Mouse (Mus musculus): ENCODE data around the gene Lrch2. TPM values are rescaled to one million over a fixed set of nuclear protein-coding genes. Genes with fewer than 3 reads are reported as not detected.

Gene Lrch2
- polyA plus RNA-seq, 1 experiment from 2014 or later, result 1.9 TPM

GRCm38 (mm10) chrX:147443386-147443785 is 110.5 kb downstream of the Lrch2 start:
- ATAC-seq (replicated peaks; ENCODE audit: extremely low read depth, insufficient read depth, low FRiP score), result no peak
- WGBS, result 83% methylated on average over 4 of the region's 4 CpGs
- Histone ChIP-seq H3K36me3 (ENCODE audit: control insufficient read depth, insufficient read depth) (no peaks in the 10 kb centered on the region), H3K27me3 (ENCODE audit: control insufficient read depth, insufficient read depth, low read length) (no peaks in the 10 kb centered on the region), H3K9ac (ENCODE audit: low read length) (no peak overlapping the region), H3K27ac (ENCODE audit: low read length) (no peak overlapping the region), H3K9me3 (replicated peaks; ENCODE audit: control insufficient read depth, low read length) (no peaks in the 10 kb centered on the region), H3K4me3 (ENCODE audit: low read length) (no peak overlapping the region), H3K4me1 (ENCODE audit: control insufficient read depth, insufficient read depth, low read length) (no peaks in the 10 kb centered on the region), H3K4me2 (ENCODE audit: low read depth, low read length) (no peak overlapping the region)

- no peak for ATAC-seq (replicated peaks; ENCODE audit: extremely low read depth, insufficient read depth, low FRiP score)
- no peak overlapping the region for H3K4me2 ChIP-seq (ENCODE audit: low read depth, low read length)
- no peak overlapping the region for H3K27ac ChIP-seq (ENCODE audit: low read length)
- no peaks in the 10 kb centered on the region for H3K4me1 ChIP-seq (ENCODE audit: control insufficient read depth, insufficient read depth, low read length)
- H3K4me3 ChIP-seq (ENCODE audit: low read length), result no peak overlapping the region
- H3K27me3 ChIP-seq (ENCODE audit: control insufficient read depth, insufficient read depth, low read length), result no peaks in the 10 kb centered on the region
- H3K9ac ChIP-seq (ENCODE audit: low read length), result no peak overlapping the region
- 62% methylated on average over 2 of the region's 2 CpGs for WGBS
- H3K36me3 ChIP-seq (ENCODE audit: control insufficient read depth, insufficient read depth), result no peaks in the 10 kb centered on the region
- no peaks in the 10 kb centered on the region for H3K9me3 ChIP-seq (replicated peaks; ENCODE audit: control insufficient read depth, low read length)
These were observed 118.5 kb downstream of the Lrch2 start for GRCm38 (mm10) chrX:147435400-147435799.

- 23% methylated on average over 1 of the region's 1 CpGs for WGBS
- H3K4me3 ChIP-seq (ENCODE audit: low read length), result no peak overlapping the region
- no peak; the same call in 1 of the 2 replicates for ATAC-seq (replicated peaks; ENCODE audit: extremely low read depth, insufficient read depth, low FRiP score)
These were observed 124.1 kb downstream of the Lrch2 start for GRCm38 (mm10) chrX:147429753-147430152.

GRCm38 (mm10) chrX:147429129-147429528 is 124.8 kb downstream of the Lrch2 start, which contains the start of gene Il13ra2:
Gene Il13ra2 (minus strand): TSS chrX:147429192.
- Histone ChIP-seq H3K4me3 (ENCODE audit: low read length) (no peak within 1 kb of the TSS), H3K36me3 (ENCODE audit: control insufficient read depth, insufficient read depth) (no peaks in the 10 kb centered on the region), H3K4me2 (ENCODE audit: low read depth, low read length) (no peak within 1 kb of the TSS), H3K27ac (ENCODE audit: low read length) (no peak within 1 kb of the TSS), H3K9me3 (replicated peaks; ENCODE audit: control insufficient read depth, low read length) (no peaks in the 10 kb centered on the region), H3K27me3 (ENCODE audit: control insufficient read depth, insufficient read depth, low read length) (no peaks in the 10 kb centered on the region), H3K4me1 (ENCODE audit: control insufficient read depth, insufficient read depth, low read length) (no peaks in the 10 kb centered on the region), H3K9ac (ENCODE audit: low read length) (no peak within 1 kb of the TSS)
- ATAC-seq (replicated peaks; ENCODE audit: extremely low read depth, insufficient read depth, low FRiP score), result no peak
- WGBS, result 46% methylated on average over 1 of the region's 1 CpGs

More at GRCm38 (mm10) chrX:147429753-147430152, 124.1 kb downstream of the Lrch2 start:
- Histone ChIP-seq H3K9ac (ENCODE audit: low read length) (no peak overlapping the region), H3K4me2 (ENCODE audit: low read depth, low read length) (no peak overlapping the region), H3K27ac (ENCODE audit: low read length) (no peak overlapping the region), H3K27me3 (ENCODE audit: control insufficient read depth, insufficient read depth, low read length) (no peaks in the 10 kb centered on the region), H3K36me3 (ENCODE audit: control insufficient read depth, insufficient read depth) (no peaks in the 10 kb centered on the region), H3K4me1 (ENCODE audit: control insufficient read depth, insufficient read depth, low read length) (no peaks in the 10 kb centered on the region), H3K9me3 (replicated peaks; ENCODE audit: control insufficient read depth, low read length) (no peaks in the 10 kb centered on the region)

Other genes starting within 250 kb of the Lrch2 start
- gene Il13ra2, start 124.9 kb downstream of the Lrch2 start, polyA plus RNA-seq (2015; fragmentation: Nextera tagmentation; extraction: Ambion mirVana), result 0.12 TPM in 1 of 2 replicates, not detected in the other
- not detected in 2 replicates for gene Vmn1r239-ps, start 100.4 kb downstream of the Lrch2 start, polyA plus RNA-seq (2015; fragmentation: Nextera tagmentation; extraction: Ambion mirVana)
- not detected in 2 replicates for gene Gm15128, start 211.9 kb upstream of the Lrch2 start, polyA plus RNA-seq (2015; fragmentation: Nextera tagmentation; extraction: Ambion mirVana)

Measured in heart, embryonic 16.5 days (tissue).